Mouse (Mus musculus) myocyte (in vitro differentiated cells): ENCODE measurements around the gene Gad2. TPM values are rescaled to one million over a fixed set of nuclear protein-coding genes. Genes with fewer than 3 reads are reported as not detected.

Source experiments
- H3K27me3 ChIP-seq: one replicate; pipeline ENCODE4 v1.6.1; 2011; ENCODE audit not compliant: control insufficient read depth, insufficient read depth, insufficient read length
- H3K36me3 ChIP-seq: one replicate; pipeline ENCODE4 v1.6.1; 2011; ENCODE audit not compliant: control insufficient read depth, insufficient read depth
- H3K4me2 ChIP-seq: one replicate; pipeline ENCODE4 v1.6.1; 2011; ENCODE audit warnings: low read depth, control low read depth
- H3K4me3 ChIP-seq: one replicate; pipeline ENCODE4 v1.5.1; 2011; ENCODE audit warnings: mild to moderate bottlenecking, control low read depth, moderate library complexity
- H3K79me2 ChIP-seq: one replicate; pipeline ENCODE4 v1.6.1; 2011; ENCODE audit not compliant: control insufficient read depth, insufficient read depth
- H3ac ChIP-seq: one replicate; pipeline ENCODE4 v1.6.1; 2011; ENCODE audit not compliant: control insufficient read depth, insufficient read length
- CEBPB ChIP-seq: IDR thresholded peaks from 2 replicates; pipeline ENCODE4 v1.6.1; 2011; ENCODE audit warnings: mild to moderate bottlenecking, moderate library complexity; ENCODE audit not compliant: poor library complexity, insufficient read depth, severe bottlenecking
- E2F4 ChIP-seq: IDR thresholded peaks from one replicate; pipeline ENCODE4 v1.6.1; 2011; ENCODE audit warnings: mild to moderate bottlenecking, control low read depth, moderate library complexity; ENCODE audit not compliant: insufficient read depth
- MAX ChIP-seq: IDR thresholded peaks from one replicate; pipeline ENCODE4 v1.6.1; 2011; ENCODE audit warnings: low read depth, mild to moderate bottlenecking, control low read depth
- MYOD1 ChIP-seq, 3 experiments: IDR thresholded peaks; one replicate each; pipeline ENCODE4 v1.6.1; 2011; ENCODE audit warnings: control low read depth in 2 of 3, low read depth in 2 of 3, mild to moderate bottlenecking in 2 of 3, moderate library complexity in 1 of 3; ENCODE audit not compliant: insufficient read length in 2 of 3, control insufficient read depth in 1 of 3
- MYOG ChIP-seq, 3 experiments: IDR thresholded peaks; one replicate each; pipeline ENCODE4 v1.6.1; 2011; ENCODE audit warnings: control low read depth in 2 of 3, low read depth in 2 of 3, mild to moderate bottlenecking in 2 of 3; ENCODE audit not compliant: insufficient read length in 2 of 3, control insufficient read depth in 1 of 3, insufficient read depth in 1 of 3
- POLR2A ChIP-seq: IDR thresholded peaks from one replicate; pipeline ENCODE4 v1.6.1; 2011; ENCODE audit warnings: low read depth, mild to moderate bottlenecking, control low read depth, moderate library complexity; ENCODE audit not compliant: insufficient read length
- POLR2AphosphoS2 ChIP-seq: IDR thresholded peaks from one replicate; pipeline ENCODE4 v1.6.1; 2011; ENCODE audit warnings: low read depth, control low read depth; ENCODE audit not compliant: insufficient read length
- REST ChIP-seq: IDR thresholded peaks from one replicate; pipeline ENCODE4 v1.6.1; 2011; ENCODE audit warnings: mild to moderate bottlenecking, control low read depth, moderate library complexity; ENCODE audit not compliant: insufficient read depth, insufficient read length
- TCF3 ChIP-seq: IDR thresholded peaks from one replicate; pipeline ENCODE4 v1.6.1; 2011; ENCODE audit warnings: low read depth, control low read depth; ENCODE audit not compliant: insufficient read length
- USF1 ChIP-seq: IDR thresholded peaks from one replicate; pipeline ENCODE4 v1.6.1; 2011; ENCODE audit warnings: low read depth, mild to moderate bottlenecking, control low read depth, moderate library complexity
- polyA plus RNA-seq: library from polyadenylated mRNA; unstranded; fragments of >200 nt; fragmentation: generic; extraction: Trizol; gene quantifications from one replicate; pipeline ENCODE4 v1.2.1, GENCODE M21; 2012; ENCODE audit warnings: missing spikeins

The Gad2 gene
- polyA plus RNA-seq, 1 experiment = not detected

DNA sequence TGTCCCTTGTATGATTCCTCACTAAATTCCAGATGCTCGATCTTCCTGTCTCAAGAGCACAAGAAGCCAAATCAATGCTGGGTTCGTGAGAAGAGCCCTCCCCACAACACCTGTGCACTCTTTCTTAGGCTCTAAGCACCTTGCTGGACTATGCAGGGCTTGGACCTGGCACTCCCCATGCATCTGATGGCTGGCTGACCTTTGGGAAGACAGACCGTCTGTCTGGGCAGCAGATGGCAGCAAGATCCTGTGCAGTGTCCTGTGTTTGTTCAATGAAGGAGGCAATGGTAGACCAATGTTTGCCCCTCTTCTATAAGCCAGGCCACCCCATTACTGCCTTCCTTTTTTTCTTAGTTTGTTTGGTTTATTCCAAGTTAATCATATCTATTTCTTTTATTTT lies 119.2 kb downstream of the Gad2 start:
- Histone ChIP-seq H3K79me2 (no peaks in the 10 kb centered on the region), H3K36me3 (no peaks in the 10 kb centered on the region), H3K27me3 (no peaks in the 10 kb centered on the region), H3K4me2 (no peak overlapping the region), H3K4me3 (no peak overlapping the region), H3ac (no peak overlapping the region)
- no peak for TF ChIP-seq REST
- no peak for TF ChIP-seq MYOG (IDR thresholded peaks at IDR 0.05; ENCODE audit: control insufficient read depth in 1 of 3, insufficient read depth in 1 of 3, insufficient read length in 2 of 3, low read depth in 2 of 3)
- TF ChIP-seq CEBPB = no peak
- no peak for TF ChIP-seq TCF3
- no peak for TF ChIP-seq MAX
- TF ChIP-seq POLR2AphosphoS2 = no peak
- TF ChIP-seq POLR2A = no peak
- TF ChIP-seq E2F4 = no peak
- TF ChIP-seq MYOD1 (IDR thresholded peaks at IDR 0.05; ENCODE audit: control insufficient read depth in 1 of 3, insufficient read length in 2 of 3, low read depth in 2 of 3) = no peak
- TF ChIP-seq USF1 = no peak

Other genes with a start within 250 kb of the Gad2 start
- 4.9 TPM for gene Apbb1ip, start 151.9 kb downstream of the Gad2 start, polyA plus RNA-seq